In genomic region chr8:64691591-64692401, GRCm38 (mm10) we compare ENCODE assay signal across 9 mouse cellular contexts. TPM values are rescaled to one million over a fixed set of nuclear protein-coding genes. Genes with fewer than 3 reads are reported as not detected.
DNase-seq lines count a peak whose midpoint lies in the region; ATAC-seq lines count a peak whose summit lies in the region.
"Had no signal": no experiment of that assay in that cellular context is flagged by ENCODE, and none has a peak within 500 bp of the region (broad histone marks: within the 10 kb centered on the region; RNA-seq: fewer than 3 reads in every experiment).

No protein-coding gene starts in this region.

- peaks cover 37% of the 10 kb centered on the region for H3K27me3 ChIP-seq in megakaryocyte, embryonic 14.5 days (replicated peaks)
- no peaks in the 10 kb centered on the region for H3K27me3 ChIP-seq in neural tube, embryonic 15.5 days (replicated peaks)

- H3K4me1 ChIP-seq in megakaryocyte, embryonic 14.5 days = peaks cover 14% of the 10 kb centered on the region
- peaks cover 25% of the 10 kb centered on the region for H3K4me1 ChIP-seq in neural tube, embryonic 15.5 days

- peak overlapping the region; percentile 92 for H3K27ac ChIP-seq in neural tube, embryonic 15.5 days (replicated peaks)

- peak overlapping the region; percentile 90 for H3K4me3 ChIP-seq in megakaryocyte, embryonic 14.5 days (replicated peaks)
- H3K4me3 ChIP-seq in neural tube, embryonic 15.5 days (replicated peaks) = peak overlapping the region; percentile 57

- DNase-seq in cerebellum, adult 18-20 months = peak; percentile 26 to 51
- DNase-seq in cerebellum, postnatal 10 days = no peak
- peak; percentile 6 for DNase-seq in induced T-regulatory cell, adult 2 months (ENCODE audit: low read depth)
- DNase-seq in adrenal gland, postnatal 10 days = no peak
- DNase-seq in thymus, postnatal 10 days (ENCODE audit: low spot score in 2 of 2) = no peak

- H3K4me2 ChIP-seq in neural tube, embryonic 15.5 days = peak overlapping the region; percentile 65

- H3K9me3 ChIP-seq in megakaryocyte, embryonic 14.5 days = no peaks in the 10 kb centered on the region
- H3K9me3 ChIP-seq in neural tube, embryonic 15.5 days (replicated peaks) = no peaks in the 10 kb centered on the region

- no peak for ATAC-seq in megakaryocyte, adult 5-6 weeks (ENCODE audit: poor library complexity, severe bottlenecking)
- peak; percentile 12; the same call in 1 of the 2 replicates for ATAC-seq in neural tube, embryonic 15.5 days (ENCODE audit: low FRiP score)

- H3K36me3 ChIP-seq in megakaryocyte, embryonic 14.5 days (replicated peaks; ENCODE audit: low read length) = no peaks in the 10 kb centered on the region
- no peaks in the 10 kb centered on the region for H3K36me3 ChIP-seq in neural tube, embryonic 15.5 days

- peak overlapping the region; percentile 91 for H3K9ac ChIP-seq in neural tube, embryonic 15.5 days (replicated peaks)

- 8% methylated on average over 16 of the region's 16 CpGs for WGBS in neural tube, embryonic 15.5 days

RNA-seq across cellular contexts. Expression of gene Cpe, which starts 1.1 kb away (rescaled TPM):
- not detected in 2 replicates for polyA plus RNA-seq in megakaryocyte, embryonic 14.5 days (2012; ENCODE audit: insufficient read depth, low replicate concordance)
- total RNA-seq in megakaryocyte, adult 5-6 weeks (2015) = not detected in 2 replicates
- 0.33 TPM in 1 of 2 replicates, not detected in the other for total RNA-seq in megakaryocyte, adult 5-6 weeks (2017)
- 686 and 775 TPM in 2 replicates for polyA plus RNA-seq in neural tube, embryonic 15.5 days (2015; fragmentation: Nextera tagmentation; extraction: Ambion mirVana)
- total RNA-seq in adrenal gland, postnatal 10 days (2021) = 100 to 1,000 TPM; 345 to 374 TPM
- total RNA-seq: common myeloid progenitor, adult 5-6 weeks had no signal

RNA-seq across cellular contexts. Expression of gene Msmo1, which starts 41.8 kb away (rescaled TPM):
- 6.4 TPM in 1 of 2 replicates, not detected in the other for polyA plus RNA-seq in megakaryocyte, embryonic 14.5 days (2012; ENCODE audit: insufficient read depth, low replicate concordance)
- total RNA-seq in megakaryocyte, adult 5-6 weeks (2015) = 50.1 TPM in 2 replicates
- 88.1 and 100 TPM in 2 replicates for total RNA-seq in megakaryocyte, adult 5-6 weeks (2017)
- 140 and 152 TPM in 2 replicates for polyA plus RNA-seq in neural tube, embryonic 15.5 days (2015; fragmentation: Nextera tagmentation; extraction: Ambion mirVana)
- total RNA-seq in adrenal gland, postnatal 10 days (2021) = 10 to 100 TPM; 29.4 to 57.0 TPM

Comparison
In these comparisons a context has a peak if more than half of its experiments do, and no peak if none do; other contexts are left out.
1. DNase-seq: peak in cerebellum, adult 18-20 months (2 of 2) and induced T-regulatory cell, adult 2 months (single experiment); none in cerebellum, postnatal 10 days (0 of 2), adrenal gland, postnatal 10 days (single experiment) and thymus, postnatal 10 days (0 of 2).
2. RNA of gene Cpe, which starts 1.1 kb away (total RNA-seq): 345 to 374 TPM in adrenal gland, postnatal 10 days; 0.33 TPM in megakaryocyte, adult 5-6 weeks; every median in the first group is over 100 times any median in the second.